Mouse (Mus musculus) midbrain, embryonic 10.5 days (tissue): ENCODE data around the gene Tapt1. TPM values are rescaled to one million over a fixed set of nuclear protein-coding genes. Genes with fewer than 3 reads are reported as not detected.

Experiments used
- DNase-seq: peaks from one replicate; pipeline ENCODE4 v3.0.0-alpha.2; 2017; ENCODE audit warnings: low spot score
- H3K27ac ChIP-seq: fragments of 300-500 bp; sonication (generic); replicated peaks from 2 replicates; pipeline ENCODE4 v1.5.1; 2016; ENCODE audit warnings: mild to moderate bottlenecking
- H3K27me3 ChIP-seq: fragments of 300-500 bp; sonication (generic); 2 replicates; pipeline ENCODE4 v1.6.1; 2016; ENCODE audit warnings: low read depth, mild to moderate bottlenecking; ENCODE audit not compliant: poor library complexity, severe bottlenecking
- H3K36me3 ChIP-seq: fragments of 300-500 bp; sonication (generic); 2 replicates; pipeline ENCODE4 v1.6.1; 2016; ENCODE audit warnings: mild to moderate bottlenecking, moderate library complexity
- H3K4me1 ChIP-seq: fragments of 300-500 bp; sonication (generic); 2 replicates; pipeline ENCODE4 v1.6.1; 2016
- H3K4me3 ChIP-seq: fragments of 300-500 bp; sonication (generic); 2 replicates; pipeline ENCODE4 v1.5.1; 2016; ENCODE audit warnings: mild to moderate bottlenecking, moderate library complexity
- H3K9me3 ChIP-seq: fragments of 300-500 bp; sonication (generic); replicated peaks from 2 replicates; pipeline ENCODE4 v1.6.1; 2016; ENCODE audit warnings: mild to moderate bottlenecking
- WGBS: fragments of 180-500 bp; shearing (Covaris S2); methylation state at CpG from one replicate; pipeline ENCODE4 v1.1.7; 2016; 5-methylcytosine and 5-hydroxymethylcytosine counted together
- polyA plus RNA-seq: library from polyadenylated mRNA; unstranded; fragments of >200 nt; fragmentation: Nextera tagmentation; extraction: Ambion mirVana; gene quantifications from 2 replicates; pipeline ENCODE4 v1.2.1, GENCODE M21; 2016

Tapt1 gene
- polyA plus RNA-seq, 1 experiment from 2014 or later, result 22.9 TPM

DNA sequence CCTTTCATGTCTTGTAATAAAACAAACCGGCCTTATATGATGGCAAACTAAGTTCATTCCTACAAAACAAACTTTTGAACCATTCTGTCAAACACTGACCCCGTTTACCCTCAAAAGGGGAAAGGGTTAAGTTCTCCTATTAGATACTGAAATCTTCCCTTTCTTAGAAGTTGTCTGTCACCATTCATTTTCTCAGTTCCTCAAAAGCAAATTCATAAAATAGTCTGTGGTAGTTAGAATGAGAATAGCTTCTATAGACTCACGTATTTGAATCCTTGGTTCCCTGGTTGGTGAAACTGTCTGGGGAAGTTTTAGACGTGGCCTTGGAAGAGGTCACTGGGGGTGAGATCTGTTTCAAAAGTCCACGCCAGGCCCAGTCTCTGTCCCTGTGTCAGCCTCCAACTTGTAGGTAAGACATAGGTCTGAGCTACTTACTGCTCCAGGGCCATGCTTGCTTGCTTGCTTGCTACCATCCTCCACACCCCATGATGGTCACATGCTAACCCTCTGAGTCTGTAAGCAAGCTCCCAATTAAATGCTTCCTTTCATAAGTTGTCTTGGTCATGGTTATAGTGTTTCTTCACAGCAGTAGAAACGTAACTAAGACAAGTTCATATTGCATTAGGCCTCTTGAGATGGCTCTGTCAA lies 14.5 kb downstream of the Tapt1 start:
- Histone ChIP-seq H3K27me3 (no peaks in the 10 kb centered on the region), H3K4me3 (no peak overlapping the region), H3K27ac (no peak overlapping the region), H3K9me3 (no peaks in the 10 kb centered on the region), H3K36me3 (peaks cover 38% of the 10 kb centered on the region), H3K4me1 (no peaks in the 10 kb centered on the region)
- WGBS, result 94% methylated on average over 6 of the region's 6 CpGs
- peak; percentile 8 for DNase-seq

DNA sequence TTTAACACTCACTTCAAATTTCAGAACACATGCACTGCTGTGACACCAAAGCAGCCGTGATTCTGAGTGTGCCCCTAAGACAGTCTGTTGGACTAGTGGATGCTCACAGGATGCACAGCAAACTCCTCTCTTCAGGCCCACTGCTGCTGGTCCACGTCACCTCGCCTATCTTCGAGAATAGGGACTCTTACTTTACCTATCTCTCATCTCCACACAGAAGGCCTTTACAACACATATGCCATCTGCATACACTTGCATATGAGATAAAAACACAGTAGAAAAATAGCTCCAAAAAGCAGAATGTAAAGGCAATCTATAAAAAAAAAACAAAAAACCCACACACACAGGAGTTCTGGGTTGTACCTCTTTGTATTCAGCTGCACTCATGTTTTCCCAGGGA lies 19.1 kb downstream of the Tapt1 start:
- WGBS, result 88% methylated on average over 4 of the region's 4 CpGs

DNA sequence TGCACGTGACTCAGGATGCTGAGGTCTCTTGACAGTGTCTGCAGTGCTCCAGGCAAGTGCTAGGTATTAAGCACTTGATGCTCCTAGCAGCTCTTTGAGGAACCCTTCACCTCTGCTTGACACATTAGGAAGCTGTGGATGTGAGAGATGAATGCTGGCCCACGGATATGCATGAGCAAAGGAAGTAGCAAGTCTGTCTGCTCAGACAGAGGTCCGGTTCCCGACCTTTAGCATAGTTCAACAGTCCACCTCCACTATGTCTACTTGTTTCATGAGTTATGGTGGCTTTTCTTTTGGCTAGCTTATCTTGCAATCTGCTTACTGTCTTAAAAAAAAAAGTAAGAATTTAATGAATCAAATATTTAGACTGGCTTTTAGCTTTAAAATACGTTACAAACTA lies 19.8 kb downstream of the Tapt1 start:
- peaks cover 28% of the 10 kb centered on the region for H3K36me3 ChIP-seq
- WGBS, result 93% methylated on average over 5 of the region's 5 CpGs
- no peaks in the 10 kb centered on the region for H3K4me1 ChIP-seq
- no peaks in the 10 kb centered on the region for H3K27me3 ChIP-seq
- no peak overlapping the region for H3K4me3 ChIP-seq
- peak; percentile 4 for DNase-seq
- no peaks in the 10 kb centered on the region for H3K9me3 ChIP-seq
- no peak overlapping the region for H3K27ac ChIP-seq

More for the DNA sequence above, 19.1 kb downstream of the Tapt1 start:
- no peak overlapping the region for H3K4me3 ChIP-seq
- peak; percentile 3 for DNase-seq
- no peaks in the 10 kb centered on the region for H3K4me1 ChIP-seq
- no peak overlapping the region for H3K27ac ChIP-seq
- H3K9me3 ChIP-seq, result no peaks in the 10 kb centered on the region
- H3K27me3 ChIP-seq, result no peaks in the 10 kb centered on the region
- H3K36me3 ChIP-seq, result peaks cover 33% of the 10 kb centered on the region

DNA sequence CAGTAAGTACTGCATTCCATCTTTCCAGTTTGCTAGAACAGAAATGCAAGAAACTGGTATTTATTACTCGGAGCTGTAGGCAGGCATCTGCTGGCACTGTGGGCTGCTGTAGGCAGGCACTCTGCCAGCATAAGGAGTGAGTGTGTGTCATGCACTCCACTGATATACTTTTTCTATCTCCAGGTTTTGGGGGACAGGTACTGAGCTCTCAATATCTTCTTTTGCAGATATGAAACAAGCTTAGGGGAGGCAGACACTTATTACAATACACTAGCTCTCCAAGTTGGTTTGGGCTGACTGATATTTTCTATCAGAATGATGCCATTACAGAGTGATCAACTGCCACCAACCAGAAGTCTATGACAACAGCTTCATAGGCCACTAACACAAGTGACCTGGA lies 23.0 kb downstream of the Tapt1 start:
- Histone ChIP-seq H3K9me3 (no peaks in the 10 kb centered on the region), H3K4me3 (no peak overlapping the region), H3K36me3 (peaks cover 26% of the 10 kb centered on the region), H3K27ac (no peak overlapping the region), H3K27me3 (no peaks in the 10 kb centered on the region), H3K4me1 (no peaks in the 10 kb centered on the region)
- WGBS, result 89% methylated on average over 1 of the region's 1 CpGs
- DNase-seq, result peak; percentile 3

DNA sequence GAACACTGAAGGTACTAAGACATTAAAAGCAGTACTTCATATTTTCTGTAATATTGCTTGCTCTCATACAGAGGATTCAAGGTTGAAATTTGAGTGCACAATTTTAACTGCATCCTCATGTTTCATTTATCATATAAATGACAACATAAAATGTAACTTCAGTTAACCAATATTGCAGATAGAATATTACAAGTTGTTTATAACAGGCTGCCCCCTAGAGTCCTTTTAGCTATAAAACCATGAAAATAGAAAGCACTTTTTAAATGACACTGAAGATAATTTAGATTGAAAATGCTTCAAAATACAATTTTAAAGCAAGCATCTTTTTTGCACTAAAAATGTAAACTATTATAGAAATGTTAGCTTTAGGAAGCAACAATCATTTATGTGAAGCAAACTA lies 24.8 kb downstream of the Tapt1 start:
- Histone ChIP-seq H3K27ac (no peak overlapping the region), H3K9me3 (no peaks in the 10 kb centered on the region), H3K27me3 (no peaks in the 10 kb centered on the region), H3K4me1 (no peaks in the 10 kb centered on the region), H3K4me3 (no peak overlapping the region), H3K36me3 (peaks cover 27% of the 10 kb centered on the region)
- no peak for DNase-seq

DNA sequence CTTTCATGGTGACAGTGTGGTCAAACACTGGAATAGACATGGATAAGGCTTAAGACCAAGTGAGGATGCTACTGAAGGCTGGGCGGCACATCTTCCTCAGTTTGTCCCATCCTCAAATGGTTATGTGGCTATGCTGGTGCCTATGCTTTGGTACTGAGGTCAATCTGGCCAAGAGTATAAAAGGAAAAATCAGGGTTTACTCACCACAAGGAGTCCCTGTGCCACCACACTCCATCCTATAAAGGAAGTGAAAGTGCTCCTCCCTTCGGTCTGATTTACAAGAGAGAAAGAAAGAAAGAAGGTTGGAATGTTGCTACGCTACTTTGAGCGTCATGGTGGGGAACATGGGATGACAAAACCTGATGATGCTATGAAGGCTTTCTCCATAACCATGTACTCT lies 27.3 kb downstream of the Tapt1 start:
- H3K27me3 ChIP-seq, result no peaks in the 10 kb centered on the region
- H3K4me3 ChIP-seq, result no peak overlapping the region
- H3K9me3 ChIP-seq, result no peaks in the 10 kb centered on the region
- no peak for DNase-seq
- no peaks in the 10 kb centered on the region for H3K4me1 ChIP-seq
- H3K27ac ChIP-seq, result no peak overlapping the region
- H3K36me3 ChIP-seq, result peaks cover 23% of the 10 kb centered on the region
- WGBS, result 92% methylated on average over 4 of the region's 4 CpGs

DNA sequence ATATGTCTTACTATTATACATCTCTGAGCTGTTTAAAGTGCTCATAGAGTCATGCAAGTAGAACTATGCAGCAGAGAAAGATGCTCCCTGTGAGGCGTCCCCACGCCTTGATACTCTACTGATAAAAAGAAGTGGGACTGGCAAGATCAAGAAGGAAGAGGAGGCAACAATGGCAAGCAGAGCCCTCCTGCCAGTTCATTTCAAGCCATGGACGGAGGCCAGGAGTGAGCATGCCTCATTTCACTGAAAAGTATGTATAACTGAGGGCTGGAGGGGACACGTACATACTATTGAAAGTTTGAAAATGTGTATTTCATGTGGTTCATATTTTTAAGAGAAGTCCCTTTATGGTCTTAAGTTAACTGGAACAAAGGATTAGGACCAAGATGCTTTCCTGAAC lies 28.0 kb downstream of the Tapt1 start:
- no peak for DNase-seq
- WGBS, result 85% methylated on average over 4 of the region's 4 CpGs
- no peaks in the 10 kb centered on the region for H3K9me3 ChIP-seq
- no peaks in the 10 kb centered on the region for H3K4me1 ChIP-seq
- no peak overlapping the region for H3K27ac ChIP-seq
- H3K4me3 ChIP-seq, result no peak overlapping the region
- peaks cover 30% of the 10 kb centered on the region for H3K36me3 ChIP-seq
- H3K27me3 ChIP-seq, result no peaks in the 10 kb centered on the region

DNA sequence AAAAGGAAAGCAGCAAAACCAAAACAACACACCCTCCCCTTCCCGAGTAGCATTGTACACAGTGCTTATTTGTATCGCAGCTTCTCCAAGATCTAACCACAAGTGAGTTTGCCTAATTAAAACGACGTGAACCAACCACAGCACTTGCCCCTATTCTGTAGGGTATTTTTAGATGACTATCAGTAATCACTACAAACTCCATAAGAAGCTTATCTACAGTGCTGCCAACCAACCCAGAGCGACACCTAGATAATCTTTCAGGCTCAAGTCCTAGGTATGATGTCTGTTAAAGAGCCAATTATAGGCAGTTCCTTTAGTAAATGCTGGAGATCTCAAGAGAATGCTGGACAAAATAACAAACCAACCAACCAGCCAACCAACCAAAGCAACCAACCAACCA lies 28.6 kb downstream of the Tapt1 start:
- 94% methylated on average over 5 of the region's 5 CpGs for WGBS
- Histone ChIP-seq H3K4me1 (no peaks in the 10 kb centered on the region), H3K27me3 (no peaks in the 10 kb centered on the region), H3K27ac (no peak overlapping the region), H3K9me3 (no peaks in the 10 kb centered on the region), H3K36me3 (peaks cover 36% of the 10 kb centered on the region), H3K4me3 (no peak overlapping the region)
- DNase-seq, result no peak

DNA sequence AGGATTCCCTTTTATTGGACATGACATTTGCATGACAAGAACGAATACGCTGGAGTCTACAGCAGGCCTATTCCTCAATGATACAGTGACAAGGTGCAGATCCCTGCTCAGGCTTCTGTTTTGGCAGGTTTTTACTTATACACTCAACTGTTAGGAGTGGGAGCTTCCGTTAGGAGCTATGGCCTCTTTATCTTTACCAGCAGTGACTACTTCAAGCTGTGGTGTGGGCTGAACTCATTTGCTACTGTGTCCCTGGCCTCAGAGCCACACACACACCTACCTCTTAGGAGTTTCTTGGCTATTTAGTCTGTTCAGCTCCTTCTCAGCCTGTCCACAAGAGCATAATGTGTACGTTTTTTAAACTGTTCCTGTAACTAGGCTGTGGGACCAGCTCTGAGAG lies 30.3 kb downstream of the Tapt1 start:
- Histone ChIP-seq H3K27ac (no peak overlapping the region), H3K36me3 (peaks cover 45% of the 10 kb centered on the region), H3K4me1 (no peaks in the 10 kb centered on the region), H3K27me3 (no peaks in the 10 kb centered on the region), H3K9me3 (no peaks in the 10 kb centered on the region), H3K4me3 (no peak overlapping the region)
- DNase-seq, result no peak
- WGBS, result 91% methylated on average over 4 of the region's 4 CpGs

DNA sequence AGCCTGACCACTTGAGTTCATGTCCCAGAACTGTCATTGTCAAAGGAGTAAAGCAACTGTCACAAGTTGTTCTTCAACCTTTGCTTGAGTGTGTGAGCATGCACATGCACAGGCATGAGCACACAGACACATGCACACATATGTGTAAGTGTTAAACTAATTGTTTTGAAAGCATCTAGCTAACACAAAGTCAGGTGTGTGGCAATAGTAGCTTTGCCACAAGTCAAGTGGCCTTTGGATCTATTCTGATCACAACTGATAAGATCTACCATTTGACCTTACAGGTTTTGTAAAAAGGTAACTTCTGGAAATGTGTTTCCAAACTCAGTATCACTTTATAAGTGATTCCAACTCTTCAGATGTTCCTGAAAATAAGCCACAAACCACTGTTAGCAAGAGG lies 39.1 kb downstream of the Tapt1 start:
- peaks cover 91% of the 10 kb centered on the region for H3K36me3 ChIP-seq
- DNase-seq, result no peak
- H3K4me3 ChIP-seq, result no peak overlapping the region
- H3K9me3 ChIP-seq, result no peaks in the 10 kb centered on the region
- no peaks in the 10 kb centered on the region for H3K27me3 ChIP-seq
- H3K27ac ChIP-seq, result no peak overlapping the region
- no peaks in the 10 kb centered on the region for H3K4me1 ChIP-seq

DNA sequence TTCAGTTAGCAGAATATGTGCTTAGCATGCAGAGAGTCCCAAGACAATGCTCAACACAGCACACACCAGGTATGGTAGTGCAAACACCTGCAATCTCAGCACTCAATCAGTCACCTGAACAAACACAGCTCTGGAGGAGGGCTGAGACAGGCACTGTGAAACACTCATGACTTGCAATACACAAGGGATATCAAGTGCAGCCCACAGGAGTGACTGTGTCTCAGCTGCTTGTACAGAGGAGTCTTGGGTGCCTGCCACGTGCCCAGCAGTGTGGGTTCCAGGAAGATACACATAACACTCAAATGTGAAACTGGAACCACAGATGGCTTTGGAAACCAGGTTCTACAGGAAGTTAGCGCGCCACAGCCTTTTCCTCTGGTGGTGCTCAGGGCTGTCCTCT lies 44.8 kb downstream of the Tapt1 start:
- WGBS, result 95% methylated on average over 3 of the region's 3 CpGs
- no peaks in the 10 kb centered on the region for H3K27me3 ChIP-seq
- H3K27ac ChIP-seq, result no peak overlapping the region
- no peak for DNase-seq
- H3K4me1 ChIP-seq, result no peaks in the 10 kb centered on the region
- H3K36me3 ChIP-seq, result peaks cover 88% of the 10 kb centered on the region
- H3K9me3 ChIP-seq, result no peaks in the 10 kb centered on the region
- H3K4me3 ChIP-seq, result no peak overlapping the region

DNA sequence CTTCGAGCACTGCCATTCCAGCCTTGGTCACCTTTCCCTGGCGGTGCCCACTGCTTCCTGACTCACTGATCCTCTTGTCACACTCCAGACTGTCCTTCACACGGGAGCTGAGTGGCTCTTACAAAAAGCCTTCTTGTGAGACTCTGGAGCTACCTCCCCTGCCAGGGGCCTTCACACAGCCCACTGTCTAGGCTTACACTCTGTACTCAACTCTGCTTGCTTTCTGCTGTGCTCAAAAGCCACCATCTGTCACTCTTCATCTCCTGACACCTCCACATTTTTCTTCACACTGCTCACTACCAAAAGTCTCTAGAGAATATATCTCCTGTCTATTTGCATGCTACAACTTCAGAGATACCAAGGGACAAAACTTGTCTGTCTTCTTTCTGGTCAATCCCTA lies 46.0 kb downstream of the Tapt1 start:
- H3K36me3 ChIP-seq, result peaks cover 88% of the 10 kb centered on the region
- 88% methylated on average over 3 of the region's 3 CpGs for WGBS
- no peak overlapping the region for H3K4me3 ChIP-seq

DNA sequence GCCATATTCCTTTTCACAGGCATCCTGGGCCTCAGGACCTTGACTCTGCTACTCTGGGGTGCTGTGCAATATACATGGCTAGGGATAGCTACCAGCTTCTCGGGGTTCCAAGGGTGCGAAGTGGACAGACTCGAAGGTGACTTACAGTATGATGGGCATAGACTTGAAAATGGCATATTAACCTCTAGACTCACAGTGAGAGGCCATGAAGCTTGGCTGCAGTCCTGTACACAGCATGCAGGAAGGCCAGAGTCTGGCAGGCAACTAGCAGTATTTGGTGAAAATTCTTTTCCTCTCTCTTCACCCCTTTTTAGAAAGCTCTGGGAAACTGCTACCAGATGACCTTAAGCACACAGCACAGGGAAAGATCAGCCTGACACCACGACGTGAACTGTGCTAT lies 52.4 kb downstream of the Tapt1 start:
- Histone ChIP-seq H3K4me3 (no peak overlapping the region), H3K36me3 (peaks cover 57% of the 10 kb centered on the region), H3K9me3 (no peaks in the 10 kb centered on the region), H3K27ac (no peak overlapping the region), H3K4me1 (no peaks in the 10 kb centered on the region), H3K27me3 (no peaks in the 10 kb centered on the region)
- DNase-seq, result no peak
- WGBS, result 92% methylated on average over 5 of the region's 5 CpGs

More for the DNA sequence above, 46.0 kb downstream of the Tapt1 start:
- DNase-seq, result no peak
- Histone ChIP-seq H3K9me3 (no peaks in the 10 kb centered on the region), H3K27ac (no peak overlapping the region), H3K4me1 (no peaks in the 10 kb centered on the region), H3K27me3 (no peaks in the 10 kb centered on the region)

DNA sequence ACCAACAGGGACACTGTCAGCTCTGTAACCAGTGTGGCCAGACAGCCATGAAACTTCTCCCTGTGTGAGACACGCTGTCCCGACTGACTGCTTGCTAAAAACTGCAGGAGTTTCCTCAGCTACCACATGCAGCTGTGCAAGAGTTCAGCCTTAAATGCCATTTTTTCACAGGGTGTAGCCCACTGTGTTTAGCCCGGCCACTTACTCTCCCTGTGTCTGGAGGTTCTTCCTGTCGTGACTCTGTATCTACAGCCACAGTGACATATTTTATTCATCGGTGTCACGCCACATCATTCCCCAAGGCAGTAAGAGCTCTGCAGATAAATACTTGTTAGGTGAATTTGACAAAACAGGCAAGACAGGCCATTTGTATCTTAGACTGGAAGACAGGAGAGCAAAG lies 59.6 kb downstream of the Tapt1 start:
- H3K4me1 ChIP-seq, result no peaks in the 10 kb centered on the region

More for the DNA sequence above, 59.6 kb downstream of the Tapt1 start:
- H3K27ac ChIP-seq, result no peak overlapping the region
- WGBS, result 88% methylated on average over 6 of the region's 6 CpGs
- no peaks in the 10 kb centered on the region for H3K36me3 ChIP-seq
- H3K4me3 ChIP-seq, result no peak overlapping the region
- H3K9me3 ChIP-seq, result no peaks in the 10 kb centered on the region
- DNase-seq, result no peak
- no peaks in the 10 kb centered on the region for H3K27me3 ChIP-seq
